Mouse (Mus musculus): ENCODE data around the gene Rgs8.

- TF ChIP-seq CTCF (IDR thresholded peaks at IDR 0.05; ENCODE audit: insufficient read depth, low read depth, low read length) = no peak
- TF ChIP-seq POLR2A (IDR thresholded peaks at IDR 0.05; ENCODE audit: insufficient read depth, low read depth, low read length) = no peak
Measured at GRCm38 (mm10) chr1:153700448-153701063, 47.7 kb downstream of the Rgs8 start.
